Mouse (Mus musculus) limb, embryonic 13.5 days (tissue): ENCODE results near the gene Dok5. TPM values are rescaled to one million over a fixed set of nuclear protein-coding genes. Genes with fewer than 3 reads are reported as not detected.

Source experiments
- ATAC-seq: fragments of 200-750 bp; cut with Nextera tagmentation; 2 replicates; pipeline ENCODE4 v1.8.0; 2017; ENCODE audit warnings: low read depth, moderate number of reproducible peaks, moderate TSS enrichment; ENCODE audit not compliant: low FRiP score
- H3K27ac ChIP-seq: fragments of 300-500 bp; sonication (generic); 2 replicates; pipeline ENCODE4 v1.5.1; 2015; ENCODE audit warnings: inconsistent platforms, mild to moderate bottlenecking, moderate library complexity
- H3K27me3 ChIP-seq: fragments of 300-500 bp; sonication (generic); 2 replicates; pipeline ENCODE4 v1.6.1; 2015; ENCODE audit warnings: mild to moderate bottlenecking, inconsistent platforms
- H3K36me3 ChIP-seq: fragments of 300-500 bp; sonication (generic); 2 replicates; pipeline ENCODE4 v1.6.1; 2015; ENCODE audit warnings: inconsistent platforms, mild to moderate bottlenecking, moderate library complexity
- H3K4me1 ChIP-seq: fragments of 300-500 bp; sonication (generic); 2 replicates; pipeline ENCODE4 v1.6.1; 2015; ENCODE audit warnings: inconsistent platforms
- H3K4me2 ChIP-seq: fragments of 300-500 bp; sonication (generic); replicated peaks from 2 replicates; pipeline ENCODE4 v1.6.1; 2015; ENCODE audit warnings: inconsistent platforms, mild to moderate bottlenecking, moderate library complexity
- H3K4me3 ChIP-seq: fragments of 300-500 bp; sonication (generic); 2 replicates; pipeline ENCODE4 v1.5.1; 2015; ENCODE audit warnings: moderate library complexity, mild to moderate bottlenecking, inconsistent platforms
- H3K9ac ChIP-seq: fragments of 300-500 bp; sonication (generic); 2 replicates; pipeline ENCODE4 v1.6.1; 2015; ENCODE audit warnings: mild to moderate bottlenecking, inconsistent platforms
- H3K9me3 ChIP-seq: fragments of 300-500 bp; sonication (generic); 2 replicates; pipeline ENCODE4 v1.6.1; 2016; ENCODE audit warnings: inconsistent platforms
- WGBS: fragments of 180-500 bp; shearing (Covaris S2); methylation state at CpG from one replicate; pipeline ENCODE4 v1.1.7; 2015; 5-methylcytosine and 5-hydroxymethylcytosine counted together
- polyA plus RNA-seq: library from polyadenylated mRNA; unstranded; fragments of >200 nt; fragmentation: Nextera tagmentation; extraction: Ambion mirVana; gene quantifications from 2 replicates; pipeline ENCODE4 v1.2.1, GENCODE M21; 2015

Dok5 gene
- polyA plus RNA-seq, 1 experiment from 2014 or later: 11.0 TPM

DNA sequence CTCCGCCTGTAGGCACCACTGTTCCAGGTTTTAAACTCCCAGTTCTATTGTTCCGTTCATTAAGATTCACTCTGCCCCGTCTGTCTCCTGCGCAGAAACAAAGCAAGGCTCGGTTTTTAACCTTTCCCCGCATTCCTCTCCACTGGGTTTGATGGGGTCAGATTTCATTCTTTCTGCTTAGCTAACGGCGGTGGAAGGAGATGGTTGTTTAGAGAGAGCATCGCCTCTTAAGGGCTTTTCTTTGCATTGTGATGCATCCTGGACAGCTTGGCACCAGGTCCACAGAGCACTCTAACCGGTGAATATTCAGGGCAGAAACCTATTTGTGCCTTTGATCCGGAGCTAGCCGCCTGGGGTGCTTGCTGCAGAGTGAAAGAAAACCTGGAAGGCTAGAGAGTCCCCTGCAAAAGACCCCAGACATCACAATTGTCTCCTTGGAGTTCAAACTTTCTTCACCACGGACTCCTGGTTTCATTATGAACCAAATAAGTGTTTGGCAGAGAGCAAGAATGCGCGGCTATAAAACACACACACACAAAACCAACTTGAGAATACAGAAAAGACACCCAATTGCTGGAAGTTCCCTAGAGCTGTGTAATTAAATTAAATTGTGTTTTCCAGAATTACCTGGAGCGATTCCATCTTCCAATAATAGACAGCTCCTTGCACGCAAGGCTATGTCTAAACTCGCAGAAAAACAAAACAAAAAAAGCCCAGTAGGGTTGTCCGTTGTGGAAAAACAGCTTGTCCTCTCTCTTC lies 40.7 kb downstream of the Dok5 start:
- Histone ChIP-seq H3K4me1 (peaks cover 25% of the 10 kb centered on the region), H3K4me3 (peak overlapping the region; percentile 11; the same call in 1 of the 2 replicates), H3K9me3 (no peaks in the 10 kb centered on the region), H3K4me2 (peak overlapping the region; percentile 60), H3K9ac (peak overlapping the region; percentile 36; the same call in 1 of the 2 replicates), H3K27me3 (0 out of 2 replicates have a peak, but pooled peaks cover 18% of the 10 kb centered on the region), H3K27ac (no peak overlapping the region), H3K36me3 (no peaks in the 10 kb centered on the region)
- 9% methylated on average over 19 of the region's 19 CpGs for WGBS
- peak; percentile 51 for ATAC-seq

GRCm38 (mm10) chr2:170772885-170773270 lies 41.3 kb downstream of the Dok5 start:
- ATAC-seq: no peak
- Histone ChIP-seq H3K36me3 (no peaks in the 10 kb centered on the region), H3K4me3 (no peak overlapping the region), H3K9ac (no peak overlapping the region), H3K9me3 (no peaks in the 10 kb centered on the region), H3K4me2 (no peak overlapping the region), H3K27me3 (0 out of 2 replicates have a peak, but pooled peaks cover 18% of the 10 kb centered on the region), H3K27ac (no peak overlapping the region), H3K4me1 (peaks cover 27% of the 10 kb centered on the region)
- WGBS: 61% methylated on average over 8 of the region's 8 CpGs

GRCm38 (mm10) chr2:170775577-170775976 lies 44.0 kb downstream of the Dok5 start:
- H3K4me1 ChIP-seq: peaks cover 27% of the 10 kb centered on the region
- 0 out of 2 replicates have a peak, but pooled peaks cover 10% of the 10 kb centered on the region for H3K27me3 ChIP-seq
- no peak overlapping the region for H3K27ac ChIP-seq
- no peak overlapping the region for H3K4me2 ChIP-seq
- H3K9me3 ChIP-seq: no peaks in the 10 kb centered on the region
- no peak overlapping the region for H3K9ac ChIP-seq
- no peak for ATAC-seq
- H3K36me3 ChIP-seq: no peaks in the 10 kb centered on the region
- no peak overlapping the region for H3K4me3 ChIP-seq
- WGBS: 89% methylated on average over 15 of the region's 15 CpGs

GRCm38 (mm10) chr2:170776107-170776506 lies 44.5 kb downstream of the Dok5 start:
- Histone ChIP-seq H3K27me3 (0 out of 2 replicates have a peak, but pooled peaks cover 7% of the 10 kb centered on the region), H3K36me3 (no peaks in the 10 kb centered on the region), H3K9me3 (no peaks in the 10 kb centered on the region), H3K27ac (no peak overlapping the region), H3K4me2 (no peak overlapping the region), H3K9ac (no peak overlapping the region), H3K4me1 (peaks cover 26% of the 10 kb centered on the region), H3K4me3 (no peak overlapping the region)
- no peak for ATAC-seq
- WGBS: 89% methylated on average over 11 of the region's 11 CpGs

DNA sequence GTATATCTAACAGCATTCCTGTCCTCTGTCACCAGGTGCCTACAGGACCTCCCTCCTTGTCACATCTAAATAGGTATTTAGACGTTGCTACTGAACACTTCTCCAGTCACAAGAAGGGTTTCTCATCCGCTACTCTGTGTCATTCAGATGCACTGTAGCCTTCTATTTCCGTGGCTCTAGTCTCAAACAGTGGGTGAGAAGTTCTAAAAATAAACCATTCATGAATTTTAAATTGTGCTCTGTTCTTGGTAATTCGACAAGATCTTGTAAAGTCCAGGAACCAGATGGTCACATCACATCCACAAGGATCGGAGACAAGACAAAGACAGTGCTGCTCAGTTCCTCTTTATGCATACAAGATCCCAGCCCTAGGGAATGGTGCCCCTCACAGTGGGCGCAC lies 46.0 kb downstream of the Dok5 start:
- no peak for ATAC-seq
- Histone ChIP-seq H3K9me3 (no peaks in the 10 kb centered on the region), H3K4me2 (no peak overlapping the region), H3K4me3 (no peak overlapping the region), H3K4me1 (peaks cover 13% of the 10 kb centered on the region), H3K36me3 (no peaks in the 10 kb centered on the region), H3K9ac (no peak overlapping the region), H3K27ac (no peak overlapping the region), H3K27me3 (0 out of 2 replicates have a peak, but pooled peaks cover 4% of the 10 kb centered on the region)
- WGBS: 85% methylated on average over 6 of the region's 6 CpGs

DNA sequence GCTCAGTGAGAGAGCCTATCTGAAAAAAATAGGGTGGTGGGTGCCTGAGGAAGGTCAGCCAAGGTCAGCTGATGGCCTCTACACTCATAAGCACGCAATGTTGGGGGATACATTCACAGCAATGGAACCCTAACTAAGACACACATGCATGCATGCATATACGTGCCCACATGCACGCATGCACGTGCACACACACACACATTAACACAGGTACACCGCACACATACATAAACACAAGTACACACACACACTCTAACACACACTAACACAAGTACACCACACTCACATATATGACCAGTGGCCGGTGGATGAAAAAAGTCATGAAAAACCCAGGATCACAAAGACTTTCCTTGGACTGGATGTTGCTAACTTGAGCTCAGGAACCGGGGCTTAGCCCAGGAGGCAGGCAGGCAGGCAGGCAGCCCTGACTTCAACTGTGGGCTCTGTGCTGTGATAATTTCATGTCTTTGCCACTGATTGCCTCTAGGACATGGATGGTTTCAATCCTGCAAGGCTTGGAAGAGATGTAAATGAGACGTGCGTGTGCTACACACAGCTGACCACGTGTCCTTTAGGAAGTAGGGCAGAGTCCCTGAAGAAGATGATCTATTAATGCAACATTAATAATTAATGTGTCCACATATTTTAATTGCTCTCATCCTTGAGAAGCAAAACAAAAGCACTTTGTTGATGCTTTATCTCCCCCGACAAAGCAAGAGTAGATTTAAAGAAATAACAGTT lies 48.6 kb downstream of the Dok5 start:
- no peak for ATAC-seq
- H3K4me3 ChIP-seq: no peak overlapping the region
- H3K4me1 ChIP-seq: 0 out of 2 replicates have a peak, but pooled peaks cover 8% of the 10 kb centered on the region
- H3K27ac ChIP-seq: no peak overlapping the region
- H3K9me3 ChIP-seq: no peaks in the 10 kb centered on the region
- WGBS: 92% methylated on average over 11 of the region's 11 CpGs
- no peak overlapping the region for H3K4me2 ChIP-seq
- H3K36me3 ChIP-seq: no peaks in the 10 kb centered on the region
- H3K27me3 ChIP-seq: no peaks in the 10 kb centered on the region
- H3K9ac ChIP-seq: no peak overlapping the region

- no peak overlapping the region for H3K4me2 ChIP-seq
- H3K27ac ChIP-seq: no peak overlapping the region
- no peak overlapping the region for H3K4me3 ChIP-seq
- H3K4me1 ChIP-seq: 0 out of 2 replicates have a peak, but pooled peaks cover 6% of the 10 kb centered on the region
- H3K9me3 ChIP-seq: peaks cover 8% of the 10 kb centered on the region; the same call in 1 of the 2 replicates
- no peaks in the 10 kb centered on the region for H3K36me3 ChIP-seq
- WGBS: 96% methylated on average over 10 of the region's 10 CpGs
- H3K9ac ChIP-seq: no peak overlapping the region
- no peaks in the 10 kb centered on the region for H3K27me3 ChIP-seq
- ATAC-seq: no peak
Observed at GRCm38 (mm10) chr2:170788101-170788500, 56.5 kb downstream of the Dok5 start.

DNA sequence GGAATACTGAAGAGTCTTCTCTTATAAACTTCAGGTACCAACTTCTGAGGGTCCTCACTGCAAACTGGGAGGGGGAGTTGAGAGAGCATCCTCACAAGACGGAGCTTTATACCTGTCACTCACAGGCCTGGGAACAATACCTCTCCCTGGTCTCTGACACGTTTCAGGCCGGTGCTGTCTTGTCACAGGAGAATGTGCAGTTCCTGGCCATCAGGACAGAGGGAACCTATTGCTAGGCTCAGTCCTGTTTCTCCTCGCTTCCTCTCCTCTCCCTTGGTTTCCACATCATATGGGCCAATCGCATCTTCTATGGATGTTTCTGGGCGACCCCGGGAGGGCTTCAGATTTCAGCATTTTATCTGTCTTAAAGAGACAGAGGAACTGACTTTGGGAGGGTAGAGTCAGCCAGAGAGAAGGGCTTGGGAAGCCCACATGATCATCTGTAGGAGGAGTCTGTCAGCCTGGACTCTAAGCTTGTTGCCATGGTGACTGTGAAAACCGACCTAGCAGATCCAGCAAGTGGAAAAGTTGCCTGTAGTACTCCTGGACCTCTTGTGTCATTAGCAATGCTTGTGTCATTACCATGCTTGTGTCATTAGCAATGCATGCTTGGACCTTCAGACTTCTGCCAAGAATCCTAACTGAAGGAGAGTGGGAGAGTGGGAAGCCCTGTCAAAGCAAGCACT lies 59.9 kb downstream of the Dok5 start:
- H3K27ac ChIP-seq: no peak overlapping the region
- H3K36me3 ChIP-seq: no peaks in the 10 kb centered on the region
- 34% methylated on average over 8 of the region's 8 CpGs for WGBS
- H3K9ac ChIP-seq: no peak overlapping the region
- no peak overlapping the region for H3K4me2 ChIP-seq
- peaks cover 8% of the 10 kb centered on the region; the same call in 1 of the 2 replicates for H3K9me3 ChIP-seq
- H3K27me3 ChIP-seq: no peaks in the 10 kb centered on the region
- no peak overlapping the region for H3K4me3 ChIP-seq
- no peak for ATAC-seq
- 0 out of 2 replicates have a peak, but pooled peaks cover 6% of the 10 kb centered on the region for H3K4me1 ChIP-seq

GRCm38 (mm10) chr2:170795242-170795641 lies 63.6 kb downstream of the Dok5 start:
- ATAC-seq: no peak
- H3K27me3 ChIP-seq: no peaks in the 10 kb centered on the region
- 0 out of 2 replicates have a peak, but pooled peaks cover 6% of the 10 kb centered on the region for H3K4me1 ChIP-seq
- no peaks in the 10 kb centered on the region for H3K36me3 ChIP-seq
- peaks cover 16% of the 10 kb centered on the region; the same call in 1 of the 2 replicates for H3K9me3 ChIP-seq
- H3K4me2 ChIP-seq: no peak overlapping the region
- H3K27ac ChIP-seq: no peak overlapping the region
- no peak overlapping the region for H3K9ac ChIP-seq
- H3K4me3 ChIP-seq: no peak overlapping the region
- 89% methylated on average over 3 of the region's 3 CpGs for WGBS

GRCm38 (mm10) chr2:170802984-170803383 lies 71.4 kb downstream of the Dok5 start:
- no peaks in the 10 kb centered on the region for H3K27me3 ChIP-seq
- no peak overlapping the region for H3K4me2 ChIP-seq
- peaks cover 8% of the 10 kb centered on the region for H3K4me1 ChIP-seq
- H3K36me3 ChIP-seq: no peaks in the 10 kb centered on the region
- no peak for ATAC-seq
- no peak overlapping the region for H3K9ac ChIP-seq
- 69% methylated on average over 6 of the region's 6 CpGs for WGBS
- H3K4me3 ChIP-seq: no peak overlapping the region
- no peak overlapping the region for H3K27ac ChIP-seq
- H3K9me3 ChIP-seq: peaks cover 16% of the 10 kb centered on the region; the same call in 1 of the 2 replicates

DNA sequence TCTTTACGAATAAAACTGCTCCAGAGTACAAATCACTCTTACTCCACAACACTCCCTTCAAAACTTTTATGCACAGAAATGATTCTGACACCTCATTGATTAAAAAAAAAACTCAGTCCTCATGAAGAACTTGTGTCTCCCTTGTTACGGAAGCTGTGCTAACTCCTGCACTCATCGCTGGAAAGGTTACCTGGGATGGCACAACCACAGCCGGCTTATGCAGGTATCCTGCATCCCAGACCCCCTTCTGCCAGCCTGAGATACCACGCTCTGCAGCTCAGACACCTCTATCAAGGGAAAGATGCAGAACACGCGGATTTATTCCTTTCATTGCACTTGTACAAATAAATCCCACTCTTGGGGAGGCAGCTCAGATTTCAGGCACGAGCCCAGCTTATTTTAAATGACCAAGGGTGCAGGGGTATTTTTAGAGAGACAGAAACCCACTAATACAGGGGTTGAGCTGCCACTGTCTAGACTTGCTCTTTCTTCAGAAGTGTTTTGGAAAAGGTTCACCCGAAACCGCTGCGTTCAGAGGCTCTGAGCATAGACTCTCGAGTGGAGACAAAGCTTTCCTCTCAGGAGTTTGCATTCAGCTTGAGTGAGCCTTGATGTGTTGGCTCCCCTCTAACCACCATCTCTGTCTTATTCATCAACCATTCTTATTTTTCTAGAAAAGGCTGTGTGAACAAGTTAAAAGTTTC lies 76.1 kb downstream of the Dok5 start:
- Histone ChIP-seq H3K9me3 (no peaks in the 10 kb centered on the region), H3K36me3 (no peaks in the 10 kb centered on the region), H3K4me2 (no peak overlapping the region), H3K27me3 (no peaks in the 10 kb centered on the region), H3K4me3 (no peak overlapping the region), H3K9ac (no peak overlapping the region), H3K27ac (no peak overlapping the region; the same call in 1 of the 2 replicates), H3K4me1 (peaks cover 8% of the 10 kb centered on the region)
- no peak for ATAC-seq
- 49% methylated on average over 12 of the region's 12 CpGs for WGBS
